Mouse (Mus musculus) bone marrow, adult 2 months (tissue): ENCODE data around the gene Olfr781. TPM values are rescaled to one million over a fixed set of nuclear protein-coding genes. Genes with fewer than 3 reads are reported as not detected.
"Not testable (repeated sequence)": the region's sequence is repeated elsewhere in the genome, so short reads cannot be mapped to it uniquely, and the experiment has no call there.

ENCODE experiments used
- H3K27ac ChIP-seq: fragments of 200-500 bp; 2 replicates; pipeline ENCODE4 v1.5.1; 2012; ENCODE audit warnings: low read depth, mild to moderate bottlenecking, control low read depth, inconsistent platforms, low read length; ENCODE audit not compliant: control insufficient read depth, poor library complexity, insufficient read depth
- H3K4me1 ChIP-seq: fragments of 200-500 bp; 2 replicates; pipeline ENCODE4 v1.6.1; 2011; ENCODE audit warnings: low read length; ENCODE audit not compliant: control insufficient read depth, insufficient read depth
- H3K4me3 ChIP-seq: fragments of 200-500 bp; replicated peaks from 2 replicates; pipeline ENCODE3; 2011; ENCODE audit warnings: mild to moderate bottlenecking, low read depth, low read length, control low read depth; ENCODE audit not compliant: control insufficient read depth
- CTCF ChIP-seq: fragments of 200-500 bp; IDR thresholded peaks from 2 replicates; pipeline ENCODE4 v1.5.1; 2011; ENCODE audit warnings: low read length, control low read depth; ENCODE audit not compliant: control insufficient read depth, insufficient read depth
- POLR2A ChIP-seq: fragments of 200-500 bp; IDR thresholded peaks from 2 replicates; pipeline ENCODE4 v1.6.1; 2011; ENCODE audit warnings: low read depth, mild to moderate bottlenecking, control low read depth, low read length, borderline replicate concordance; ENCODE audit not compliant: control insufficient read depth
- WGBS: fragments of 180-500 bp; shearing (Covaris S2); methylation state at CpG from one replicate; pipeline ENCODE4 v1.1.7; 2018; 5-methylcytosine and 5-hydroxymethylcytosine counted together
- polyA plus RNA-seq: library from polyadenylated mRNA; stranded (reverse); fragments of >200 nt; gene quantifications from 2 replicates; pipeline ENCODE4 v1.2.4, GENCODE M21; 2011; ENCODE audit warnings: low replicate concordance; ENCODE audit not compliant: missing spikeins, insufficient read depth, insufficient read length

Olfr781 gene
- polyA plus RNA-seq = not detected in 2 replicates

DNA sequence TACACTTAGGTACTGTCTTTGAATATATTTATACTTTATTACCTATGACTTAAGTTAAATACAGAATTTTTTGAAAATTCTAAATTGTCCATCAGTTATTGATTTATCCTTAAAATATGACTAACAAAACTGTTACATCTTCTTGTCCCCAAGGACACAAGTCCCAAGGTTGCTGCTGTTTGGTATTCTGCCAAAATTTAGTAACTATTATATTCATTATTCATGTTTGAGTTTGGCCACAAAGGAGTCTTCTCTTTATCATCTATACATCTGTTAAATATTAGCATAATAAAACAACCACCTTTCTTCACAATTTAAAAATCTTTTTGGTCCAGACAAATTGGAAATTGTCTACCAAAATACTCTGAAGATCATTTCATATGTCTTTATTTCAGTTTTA lies at the start of gene Olfr781:
TSS of gene Olfr781 (plus strand) at position 301 of the 400 bp plus-strand sequence.
- Histone ChIP-seq H3K27ac (no peak within 1 kb of the TSS), H3K4me3 (no peak within 1 kb of the TSS), H3K4me1 (no peaks in the 10 kb centered on the region)
- TF ChIP-seq CTCF (no peak), POLR2A (no peak)

DNA sequence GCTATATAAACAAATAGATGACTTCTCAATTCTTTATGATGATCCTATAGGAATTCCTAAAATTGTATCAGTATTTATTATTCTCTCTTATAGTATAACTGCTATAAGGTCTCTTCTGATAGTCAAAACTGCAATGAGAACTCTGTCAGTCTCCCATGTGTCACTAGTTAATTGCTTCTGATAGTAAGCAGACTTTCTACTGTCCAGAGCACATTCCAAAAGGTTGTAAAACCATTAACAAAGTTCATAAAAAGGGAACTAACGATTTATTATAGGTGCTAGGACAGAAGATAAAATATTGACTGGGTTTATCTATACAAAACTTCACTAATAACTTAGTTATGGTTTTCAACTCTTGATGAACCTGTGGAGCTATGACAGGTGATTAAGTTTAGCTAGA lies 15.7 kb upstream of the Olfr781 start:
- H3K4me3 ChIP-seq, H3K27ac ChIP-seq, H3K4me1 ChIP-seq: not testable (repeated sequence)
- WGBS = 29% methylated on average over 1 of the region's 1 CpGs

DNA sequence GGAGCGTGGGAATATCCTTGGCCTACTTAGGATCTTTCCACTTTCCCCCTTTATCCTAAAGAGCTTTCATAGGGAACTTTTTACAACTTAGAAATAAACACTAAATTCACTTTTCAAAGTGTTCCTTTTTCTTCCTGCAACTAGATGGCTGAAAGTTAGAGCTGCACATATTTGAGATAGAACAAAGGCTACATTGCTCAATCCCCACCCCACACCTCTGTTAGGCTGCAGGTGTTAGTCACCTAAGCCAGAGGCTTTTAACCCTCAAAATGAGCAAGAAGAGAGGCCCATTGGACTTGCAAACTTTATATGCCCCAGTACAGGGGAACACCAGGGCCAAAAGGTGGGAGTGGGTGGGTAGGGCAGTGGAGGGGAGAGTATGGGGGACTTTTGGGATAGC lies 15.1 kb upstream of the Olfr781 start:
- not testable (repeated sequence) for H3K4me1 ChIP-seq, H3K4me3 ChIP-seq, H3K27ac ChIP-seq
- no CpG with 5 or more reads among the region's 1 CpGs for WGBS

- Histone ChIP-seq H3K4me3 (no peak within 1 kb of the TSS), H3K4me1 (no peaks in the 10 kb centered on the region), H3K27ac (no peak within 1 kb of the TSS)
- WGBS = 74% methylated on average over 3 of the region's 3 CpGs
- TF ChIP-seq CTCF (no peak), POLR2A (no peak)
These were observed 10.8 kb upstream of the Olfr781 start, which contains the start of gene Olfr780 for GRCm38 (mm10) chr10:129317817-129318216. TSS of gene Olfr780 (plus strand) at chr10:129318117.

GRCm38 (mm10) chr10:129348550-129348949 lies 19.9 kb downstream of the Olfr781 start, which contains the start of gene Olfr782:
TSS of gene Olfr782 (plus strand) at chr10:129348850.
- no peak within 1 kb of the TSS for H3K4me3 ChIP-seq
- no peak within 1 kb of the TSS for H3K27ac ChIP-seq
- 87% methylated on average over 3 of the region's 3 CpGs for WGBS
- no peaks in the 10 kb centered on the region for H3K4me1 ChIP-seq
- TF ChIP-seq CTCF (no peak), POLR2A (no peak)

DNA sequence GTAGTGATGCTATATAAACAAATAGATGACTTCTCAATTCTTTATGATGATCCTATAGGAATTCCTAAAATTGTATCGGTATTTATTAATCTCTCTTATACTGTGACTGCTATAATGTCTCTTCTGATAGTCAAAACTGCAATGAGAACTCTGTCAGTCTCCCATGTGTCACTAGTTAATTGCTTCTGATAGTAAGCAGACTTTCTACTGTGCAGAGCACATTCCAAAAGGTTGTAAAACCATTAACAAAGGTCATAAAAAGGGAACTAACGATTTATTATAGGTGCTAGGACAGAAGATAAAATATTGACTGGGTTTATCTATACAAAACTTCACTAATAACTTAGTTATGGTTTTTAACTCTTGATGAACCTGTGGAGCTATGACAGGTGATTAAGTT lies 23.8 kb downstream of the Olfr781 start:
- WGBS = 63% methylated on average over 2 of the region's 2 CpGs

GRCm38 (mm10) chr10:129356496-129356895 lies 27.8 kb downstream of the Olfr781 start:
- 71% methylated on average over 4 of the region's 4 CpGs for WGBS

More for the DNA sequence above, 23.8 kb downstream of the Olfr781 start:
- H3K27ac ChIP-seq, H3K4me3 ChIP-seq, H3K4me1 ChIP-seq: not testable (repeated sequence)

DNA sequence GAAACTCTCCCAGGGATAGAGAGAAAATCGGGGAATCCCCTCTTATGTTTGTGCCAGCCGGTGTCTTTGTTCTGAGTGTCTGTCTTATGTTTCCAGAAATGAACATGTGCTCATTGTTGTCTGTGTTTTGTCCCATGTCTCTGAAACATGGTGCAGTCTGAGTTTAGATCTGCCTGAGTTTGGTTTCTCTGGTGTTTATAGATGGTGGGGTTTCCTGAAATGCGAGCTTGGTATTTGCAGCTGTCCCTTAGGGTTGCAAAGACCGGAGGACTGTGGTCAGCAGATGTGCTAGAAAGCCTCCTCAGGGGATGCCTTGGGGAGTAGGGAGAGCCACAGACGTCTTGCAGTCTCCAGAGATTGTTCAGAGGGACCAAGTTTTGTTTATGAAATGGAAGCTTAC lies 28.7 kb downstream of the Olfr781 start:
- H3K4me1 ChIP-seq = no peaks in the 10 kb centered on the region
- H3K4me3 ChIP-seq = no peak overlapping the region
- no peak overlapping the region for H3K27ac ChIP-seq
- TF ChIP-seq CTCF (no peak), POLR2A (no peak)
- 68% methylated on average over 5 of the region's 5 CpGs for WGBS

More at GRCm38 (mm10) chr10:129356496-129356895, 27.8 kb downstream of the Olfr781 start:
- H3K4me3 ChIP-seq, H3K27ac ChIP-seq, H3K4me1 ChIP-seq: not testable (repeated sequence)

- 70% methylated on average over 5 of the region's 5 CpGs for WGBS
- not testable (repeated sequence) for H3K4me3 ChIP-seq, H3K27ac ChIP-seq, H3K4me1 ChIP-seq
These were observed 45.4 kb downstream of the Olfr781 start for GRCm38 (mm10) chr10:129374051-129374450.

Other genes starting within 250 kb of the Olfr781 start
- not detected in 2 replicates for gene Olfr767, start 245.9 kb upstream of the Olfr781 start, polyA plus RNA-seq
- gene Olfr768, start 229.5 kb upstream of the Olfr781 start, polyA plus RNA-seq = not detected in 2 replicates
- gene Olfr769, start 211.0 kb upstream of the Olfr781 start, polyA plus RNA-seq = not detected in 2 replicates
- not detected in 2 replicates for gene Olfr770, start 189.9 kb upstream of the Olfr781 start, polyA plus RNA-seq
- gene Olfr771, start 164.1 kb upstream of the Olfr781 start, polyA plus RNA-seq = not detected in 2 replicates
- gene Olfr772, start 150.9 kb upstream of the Olfr781 start, polyA plus RNA-seq = 0.43 TPM in 1 of 2 replicates, not detected in the other
- not detected in 2 replicates for gene Olfr773, start 141.4 kb upstream of the Olfr781 start, polyA plus RNA-seq
- not detected in 2 replicates for gene Olfr774, start 92.7 kb upstream of the Olfr781 start, polyA plus RNA-seq
- gene Olfr775, start 80.4 kb upstream of the Olfr781 start, polyA plus RNA-seq = not detected in 2 replicates
- not detected in 2 replicates for gene Olfr776, start 69.7 kb upstream of the Olfr781 start, polyA plus RNA-seq
- gene Olfr777, start 57.4 kb upstream of the Olfr781 start, polyA plus RNA-seq = not detected in 2 replicates
- not detected in 2 replicates for gene Olfr780, start 10.7 kb upstream of the Olfr781 start, polyA plus RNA-seq
- not detected in 2 replicates for gene Olfr782, start 20.0 kb downstream of the Olfr781 start, polyA plus RNA-seq
- not detected in 2 replicates for gene Olfr784, start 55.2 kb downstream of the Olfr781 start, polyA plus RNA-seq
- not detected in 2 replicates for gene Olfr785, start 76.6 kb downstream of the Olfr781 start, polyA plus RNA-seq
- gene Olfr786, start 98.5 kb downstream of the Olfr781 start, polyA plus RNA-seq = not detected in 2 replicates
- gene Olfr787, start 133.0 kb downstream of the Olfr781 start, polyA plus RNA-seq = 0.70 TPM in 1 of 2 replicates, not detected in the other
- gene Olfr788, start 142.1 kb downstream of the Olfr781 start, polyA plus RNA-seq = not detected in 2 replicates
- not detected in 2 replicates for gene Olfr789, start 155.9 kb downstream of the Olfr781 start, polyA plus RNA-seq
- gene Olfr790, start 169.6 kb downstream of the Olfr781 start, polyA plus RNA-seq = not detected in 2 replicates
- gene Olfr791, start 192.9 kb downstream of the Olfr781 start, polyA plus RNA-seq = not detected in 2 replicates
- gene Olfr792, start 210.3 kb downstream of the Olfr781 start, polyA plus RNA-seq = not detected in 2 replicates
- gene Olfr794, start 238.8 kb downstream of the Olfr781 start, polyA plus RNA-seq = not detected in 2 replicates